Mouse (Mus musculus) thymus, adult 2 months (tissue): Measurements from ENCODE around the gene Pola1.

Experiments
- CTCF ChIP-seq: fragments of 200-500 bp; IDR thresholded peaks from 2 replicates; pipeline ENCODE4 v1.5.1; 2012; ENCODE audit warnings: mild to moderate bottlenecking, control low read depth, low read length, moderate library complexity, borderline replicate concordance; ENCODE audit not compliant: control insufficient read depth, poor library complexity, insufficient read depth; ENCODE audit errors: extremely low read depth
- POLR2A ChIP-seq: fragments of 200-500 bp; IDR thresholded peaks from 2 replicates; pipeline ENCODE4 v1.6.1; 2012; ENCODE audit warnings: mild to moderate bottlenecking, low read length, control low read depth, moderate library complexity; ENCODE audit not compliant: control insufficient read depth, poor library complexity, insufficient read depth; ENCODE audit errors: extremely low read depth

DNA sequence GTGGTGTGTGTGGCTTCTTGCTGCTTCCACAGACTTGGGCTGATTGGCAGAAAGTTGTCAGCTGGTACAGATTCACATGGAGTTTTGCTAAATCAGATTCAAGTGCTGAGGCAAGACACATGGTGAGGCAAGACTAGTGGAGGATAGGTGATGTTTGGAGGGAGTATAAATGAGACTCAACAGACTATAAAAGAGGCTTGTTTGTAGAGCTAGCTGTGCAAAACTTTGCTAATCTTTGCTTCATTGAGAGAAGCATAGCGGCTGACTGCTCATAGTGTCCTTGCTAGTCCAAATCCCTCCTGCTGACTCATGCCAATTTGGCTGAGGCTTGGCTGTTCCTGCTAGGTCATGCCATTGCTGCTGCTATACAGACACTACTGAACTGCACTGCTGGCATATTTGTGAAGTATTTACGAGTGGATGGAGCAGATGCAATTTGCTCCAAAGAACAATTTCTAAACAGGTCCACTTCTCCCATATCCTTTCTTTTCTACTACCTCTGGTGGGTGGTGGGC is 3.0 kb upstream of the Pola1 start:
- TF ChIP-seq CTCF (no peak), POLR2A (no peak)
